Comparison of ENCODE assay signal across 9 mouse cellular contexts in genomic region chr6:78899952-78900351, GRCm38 (mm10).
DNase-seq lines count a peak whose midpoint lies in the region; ATAC-seq and TF ChIP-seq lines count a peak whose summit lies in the region.
"Had no signal": no experiment of that assay in that cellular context is flagged by ENCODE, and none has a peak within 500 bp of the region (broad histone marks: within the 10 kb centered on the region; RNA-seq: fewer than 3 reads in every experiment).

No protein-coding gene starts in this region.

- no peak overlapping the region for H3K9ac ChIP-seq in hindbrain, postnatal 0 days (replicated peaks; ENCODE audit: low read length)
- H3K9ac ChIP-seq: liver, embryonic 15.5 days had no signal

- peak; percentile 2 for DNase-seq in heart, adult 8-10 months (ENCODE audit: low spot score)
- no peak for DNase-seq in heart, adult 11 months
- DNase-seq in right cerebral cortex, adult 18-20 months: peak; percentile 7
- DNase-seq in right cerebral cortex, postnatal 25 days: no peak
- peak; percentile 71 for DNase-seq in brain, adult 2 months (ENCODE audit: low read depth, low spot score)
- peak; percentile 56 for DNase-seq in hindbrain, postnatal 0 days (ENCODE audit: low spot score)
- DNase-seq in lung, postnatal 36 days: peak; percentile 42

- no peak overlapping the region for H3K27ac ChIP-seq in hindbrain, postnatal 0 days
- H3K27ac ChIP-seq: liver, embryonic 15.5 days had no signal

- H3K36me3 ChIP-seq in hindbrain, postnatal 0 days (ENCODE audit: insufficient read depth, low read length): no peaks in the 10 kb centered on the region
- H3K36me3 ChIP-seq: liver, embryonic 15.5 days had no signal

- no peak overlapping the region for H3K4me3 ChIP-seq in hindbrain, postnatal 0 days (ENCODE audit: low read length)
- H3K4me3 ChIP-seq: liver, embryonic 15.5 days had no signal

- TF ChIP-seq CTCF in hindbrain, postnatal 0 days (IDR thresholded peaks at IDR 0.05; ENCODE audit: low read depth): peak; percentile 66

- H3K4me2 ChIP-seq in hindbrain, postnatal 0 days (ENCODE audit: low read depth, low read length): no peak overlapping the region
- H3K4me2 ChIP-seq: liver, embryonic 15.5 days had no signal

- H3K9me3 ChIP-seq in hindbrain, postnatal 0 days (ENCODE audit: low read length): no peaks in the 10 kb centered on the region
- H3K9me3 ChIP-seq: liver, embryonic 15.5 days had no signal

- WGBS in hindbrain, postnatal 0 days: 13% methylated on average over 2 of the region's 2 CpGs

- no peaks in the 10 kb centered on the region for H3K27me3 ChIP-seq in hindbrain, postnatal 0 days (ENCODE audit: insufficient read depth, low read length)
- H3K27me3 ChIP-seq: liver, embryonic 15.5 days had no signal

- no peak for ATAC-seq in hindbrain, postnatal 0 days
- ATAC-seq in megakaryocyte-erythroid progenitor cell, adult 5-6 weeks (replicated peaks; ENCODE audit: low FRiP score, low TSS enrichment, poor library complexity, severe bottlenecking): no peak

- H3K4me1 ChIP-seq in hindbrain, postnatal 0 days (ENCODE audit: insufficient read depth, low read length): no peaks in the 10 kb centered on the region
- H3K4me1 ChIP-seq: liver, embryonic 15.5 days had no signal

Comparison
In these comparisons a context has a peak if more than half of its experiments do, and no peak if none do; other contexts are left out.
1. DNase-seq: peak in heart, adult 8-10 months (single experiment), right cerebral cortex, adult 18-20 months (single experiment), brain, adult 2 months (single experiment), hindbrain, postnatal 0 days (single experiment) and lung, postnatal 36 days (single experiment); none in heart, adult 11 months (single experiment) and right cerebral cortex, postnatal 25 days (single experiment).